Mouse (Mus musculus) CH12.LX (cell line): ENCODE results near the gene Cd180. TPM values are rescaled to one million over a fixed set of nuclear protein-coding genes. Genes with fewer than 3 reads are reported as not detected.

ENCODE experiments used
- DNase-seq: peaks from one replicate; pipeline ENCODE4 v3.0.0-alpha.2; 2013; ENCODE audit errors: extremely low read depth
- H3K27ac ChIP-seq: 2 replicates; pipeline ENCODE4 v1.5.1; 2012; ENCODE audit warnings: low read depth, mild to moderate bottlenecking, control low read depth, moderate library complexity; ENCODE audit not compliant: insufficient read depth
- H3K27me3 ChIP-seq: replicated peaks from 2 replicates; pipeline ENCODE3; 2012; ENCODE audit warnings: inconsistent platforms
- H3K36me3 ChIP-seq, 2 experiments: replicated peaks in 1 of 2; 2 replicates each; pipeline versions ENCODE3 to v1.6.1; 2012; ENCODE audit warnings: inconsistent platforms in 1 of 2, low read length in 1 of 2, mild to moderate bottlenecking in 1 of 2, mixed read lengths in 1 of 2, moderate library complexity in 1 of 2; ENCODE audit not compliant: control insufficient read depth in 1 of 2, insufficient read depth in 1 of 2
- H3K4me1 ChIP-seq, 2 experiments: 2 replicates each; pipeline ENCODE4 v1.6.1; 2012; ENCODE audit warnings: inconsistent platforms in 1 of 2, moderate library complexity in 1 of 2; ENCODE audit not compliant: insufficient read depth in 2 of 2, control insufficient read depth in 1 of 2
- H3K4me2 ChIP-seq: 2 replicates; pipeline ENCODE4 v1.6.1; 2012; ENCODE audit warnings: low read depth, mild to moderate bottlenecking, control low read depth; ENCODE audit not compliant: poor library complexity, insufficient read depth, severe bottlenecking
- H3K4me3 ChIP-seq, 3 experiments: fragments of 150-350 bp in 1 of 3; sonication (generic) in 1 of 3; replicated peaks in 1 of 3; 2 replicates each; pipeline versions ENCODE3 to v1.5.1; 2011 to 2012; ENCODE audit warnings: low read depth in 2 of 3, low read length in 2 of 3, mild to moderate bottlenecking in 2 of 3, moderate library complexity in 2 of 3, control low read depth in 1 of 3, improper control_type of control experiment in 1 of 3, inconsistent platforms in 1 of 3, mixed read lengths in 1 of 3; ENCODE audit not compliant: poor library complexity in 1 of 3
- H3K79me2 ChIP-seq: replicated peaks from 2 replicates; pipeline ENCODE4 v1.6.1; 2012; ENCODE audit warnings: mild to moderate bottlenecking, moderate library complexity; ENCODE audit not compliant: control insufficient read depth, poor library complexity, insufficient read depth, severe bottlenecking; ENCODE audit errors: extremely low read depth
- H3K9ac ChIP-seq: 2 replicates; pipeline ENCODE4 v1.6.1; 2012; ENCODE audit warnings: low read depth, mild to moderate bottlenecking, control low read depth, moderate library complexity; ENCODE audit not compliant: insufficient read depth
- H3K9me3 ChIP-seq: replicated peaks from 2 replicates; pipeline ENCODE3; 2012; ENCODE audit warnings: low read length, inconsistent platforms, mixed read lengths
- BHLHE40 ChIP-seq: IDR thresholded peaks from 2 replicates; pipeline ENCODE4 v1.6.1; 2011; ENCODE audit warnings: mild to moderate bottlenecking, low read depth, low read length, improper control_type of control experiment
- CHD2 ChIP-seq: IDR thresholded peaks from 2 replicates; pipeline ENCODE4 v1.6.1; 2011; ENCODE audit warnings: low read length, improper control_type of control experiment
- CTCF ChIP-seq, 2 experiments: IDR thresholded peaks in 1 of 2; conservative IDR thresholded peaks in 1 of 2; 2 replicates each; pipeline ENCODE4 v1.5.1; 2011 to 2012; ENCODE audit warnings: low read depth in 2 of 2, low read length in 2 of 2, improper control_type of control experiment in 1 of 2, inconsistent platforms in 1 of 2, mild to moderate bottlenecking in 1 of 2, moderate library complexity in 1 of 2
- ELF1 ChIP-seq: IDR thresholded peaks from 2 replicates; pipeline ENCODE4 v1.6.1; 2014; ENCODE audit warnings: low read depth, mild to moderate bottlenecking, inconsistent platforms, low read length, improper control_type of control experiment
- ETS1 ChIP-seq: conservative IDR thresholded peaks from 2 replicates; pipeline ENCODE4 v1.6.1; 2012; ENCODE audit warnings: low read depth, mild to moderate bottlenecking, inconsistent platforms, low read length, improper control_type of control experiment, moderate library complexity
- HCFC1 ChIP-seq: IDR thresholded peaks from 2 replicates; pipeline ENCODE4 v1.6.1; 2012; ENCODE audit warnings: low read depth, mild to moderate bottlenecking, inconsistent platforms, low read length, improper control_type of control experiment
- IRF4 ChIP-seq: IDR thresholded peaks from 2 replicates; pipeline ENCODE4 v1.6.1; 2014; ENCODE audit warnings: low read depth, mild to moderate bottlenecking, inconsistent platforms, low read length, improper control_type of control experiment
- KAT2A ChIP-seq: IDR thresholded peaks from 2 replicates; pipeline ENCODE4 v1.6.1; 2012; ENCODE audit warnings: low read length, improper control_type of control experiment, inconsistent platforms; ENCODE audit not compliant: insufficient replicate concordance
- MAFK ChIP-seq: IDR thresholded peaks from 2 replicates; pipeline ENCODE4 v1.6.1; 2011; ENCODE audit warnings: low read length, improper control_type of control experiment; ENCODE audit not compliant: insufficient replicate concordance
- MAX ChIP-seq: IDR thresholded peaks from 2 replicates; pipeline ENCODE4 v1.6.1; 2011; ENCODE audit warnings: low read length, improper control_type of control experiment
- MAZ ChIP-seq: IDR thresholded peaks from 2 replicates; pipeline ENCODE4 v1.6.1; 2012; ENCODE audit warnings: low read depth, mild to moderate bottlenecking, inconsistent platforms, low read length, improper control_type of control experiment, moderate library complexity
- MEF2A ChIP-seq: IDR thresholded peaks from 2 replicates; pipeline ENCODE4 v1.6.1; 2014; ENCODE audit warnings: low read depth, mild to moderate bottlenecking, inconsistent platforms, low read length, improper control_type of control experiment, borderline replicate concordance
- MXI1 ChIP-seq: IDR thresholded peaks from 2 replicates; pipeline ENCODE4 v1.6.1; 2011; ENCODE audit warnings: mild to moderate bottlenecking, low read depth, low read length, improper control_type of control experiment
- POLR2A ChIP-seq: IDR thresholded peaks from 2 replicates; pipeline ENCODE4 v1.6.1; 2011; ENCODE audit warnings: low read depth, mild to moderate bottlenecking, improper control_type of control experiment, low read length
- RAD21 ChIP-seq: IDR thresholded peaks from 2 replicates; pipeline ENCODE4 v1.6.1; 2011; ENCODE audit warnings: low read depth, mild to moderate bottlenecking, low read length, improper control_type of control experiment, moderate library complexity
- RCOR1 ChIP-seq: conservative IDR thresholded peaks from 2 replicates; pipeline ENCODE4 v1.6.1; 2012; ENCODE audit warnings: low read depth, mild to moderate bottlenecking, inconsistent platforms, low read length, improper control_type of control experiment
- SMC3 ChIP-seq: IDR thresholded peaks from 2 replicates; pipeline ENCODE4 v1.6.1; 2011; ENCODE audit warnings: low read depth, low read length, improper control_type of control experiment
- TBP ChIP-seq: conservative IDR thresholded peaks from 2 replicates; pipeline ENCODE4 v1.6.1; 2011; ENCODE audit warnings: low read depth, low read length, improper control_type of control experiment
- UBTF ChIP-seq: IDR thresholded peaks from 2 replicates; pipeline ENCODE4 v1.6.1; 2012; ENCODE audit warnings: low read depth, mild to moderate bottlenecking, inconsistent platforms, low read length, improper control_type of control experiment, moderate library complexity
- ZC3H11A ChIP-seq: IDR thresholded peaks from 2 replicates; pipeline ENCODE4 v1.6.1; 2012; ENCODE audit warnings: low read depth, mild to moderate bottlenecking, inconsistent platforms, low read length, improper control_type of control experiment
- ZKSCAN1 ChIP-seq: IDR thresholded peaks from 2 replicates; pipeline ENCODE4 v1.6.1; 2012; ENCODE audit warnings: low read depth, inconsistent platforms, low read length, improper control_type of control experiment, borderline replicate concordance
- dilution Hi-C: fragments of 300-500 bp; cut with MboI; formaldehyde crosslinking; loops from 2 replicates; pipeline ENCODE4 v1.14.3; 2020; ENCODE audit warnings: low sequenced_read_pairs; ENCODE audit not compliant: extremely low pct_unique_long_range_greater_than_20kb, extremely low pct_ligation_motif_present
- in situ Hi-C: fragments of 300-500 bp; cut with MboI; formaldehyde crosslinking; loops from 3 replicates; pipeline ENCODE4 v1.14.3; 2019; ENCODE audit warnings: low sequenced_read_pairs, low pct_ligation_motif_present, low pct_unique_long_range_greater_than_20kb, mixed read lengths
- polyA plus RNA-seq: library from polyadenylated mRNA; unstranded; fragments of >175 nt; gene quantifications from 2 replicates; pipeline ENCODE4 v1.2.1, GENCODE M21; 2012; ENCODE audit warnings: low read depth; ENCODE audit not compliant: insufficient read length
- total RNA-seq, 2 experiments: library from RNA; depleted of rRNA; stranded (reverse); fragments of 300-350 nt in 1 of 2; fragments of >200 nt in 1 of 2; gene quantifications; 2 replicates each; pipeline ENCODE4 v1.2.3; 2012 to 2014

Gene Cd180
- total and polyA plus RNA-seq, 3 experiments: 34.2 to 232 (median 40.4) TPM

DNA sequence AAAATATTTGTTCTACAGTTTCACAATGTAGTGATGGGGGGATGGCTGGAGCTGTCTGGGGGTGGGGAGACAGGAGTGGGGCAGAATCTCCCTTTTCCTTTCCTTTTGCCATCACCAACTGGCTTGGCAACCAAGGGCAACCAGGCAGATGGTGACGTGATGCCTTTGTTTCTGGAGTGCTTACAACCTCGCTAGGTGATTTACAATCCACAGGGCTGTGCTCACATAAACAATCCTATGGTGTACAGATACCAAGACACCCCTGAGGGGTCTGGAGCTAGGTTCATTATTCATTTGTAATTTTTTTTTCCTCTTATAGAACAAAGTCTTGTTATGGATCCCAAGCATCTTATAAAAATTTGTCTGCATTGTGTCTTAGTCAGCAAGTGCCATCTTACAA lies 39.7 kb downstream of the Cd180 start:
- H3K9me3 ChIP-seq: no peaks in the 10 kb centered on the region
- TF ChIP-seq BHLHE40: no peak
- no peak for TF ChIP-seq MAZ
- TF ChIP-seq RCOR1: no peak
- TF ChIP-seq MAFK: no peak
- TF ChIP-seq ETS1: no peak
- no peak for TF ChIP-seq UBTF
- no peak for TF ChIP-seq MEF2A
- TF ChIP-seq POLR2A: no peak
- TF ChIP-seq ZKSCAN1: no peak
- TF ChIP-seq HCFC1: no peak
- TF ChIP-seq ZC3H11A: no peak
- TF ChIP-seq CTCF (conservative IDR thresholded peaks at IDR 0.05 in 1 of 2, IDR thresholded peaks at IDR 0.05 in 1 of 2; ENCODE audit: low read depth in 2 of 2, low read length in 2 of 2): no peak
- no peak overlapping the region for H3K4me3 ChIP-seq
- no peak for DNase-seq
- in situ Hi-C loops: no loop called here
- H3K36me3 ChIP-seq: peaks cover 35 to 73% of the 10 kb centered on the region in 2 experiments
- no peak overlapping the region for H3K27ac ChIP-seq
- H3K4me1 ChIP-seq: peaks cover 4 to 30% of the 10 kb centered on the region in 2 experiments
- H3K79me2 ChIP-seq: peaks cover 3% of the 10 kb centered on the region
- no peak overlapping the region for H3K9ac ChIP-seq
- dilution Hi-C loops: no loop called here
- H3K27me3 ChIP-seq: no peaks in the 10 kb centered on the region
- no peak overlapping the region for H3K4me2 ChIP-seq

DNA sequence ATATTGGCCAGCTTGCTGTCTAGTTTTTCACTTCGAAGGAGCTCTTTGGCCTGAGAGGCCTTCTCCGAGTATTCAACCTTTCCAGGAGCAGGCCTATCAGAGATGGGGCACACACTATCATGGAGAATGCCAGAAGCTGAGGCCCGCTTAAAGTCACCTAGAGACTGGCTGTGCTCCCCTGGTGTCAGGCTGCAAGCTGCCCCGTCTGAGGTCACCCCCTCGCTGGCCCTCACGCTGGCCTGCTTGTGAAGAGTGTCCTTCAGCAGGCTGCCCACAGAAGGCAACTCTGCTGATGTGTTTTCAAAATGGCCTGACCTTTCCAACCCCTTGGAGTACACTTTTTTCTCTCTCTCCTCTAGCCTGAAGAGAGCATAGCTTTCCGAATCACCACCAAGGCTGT lies 44.5 kb downstream of the Cd180 start:
- Histone ChIP-seq H3K4me3 (no peak overlapping the region), H3K27ac (no peak overlapping the region), H3K36me3 (peaks cover 67 to 91% of the 10 kb centered on the region in 2 experiments), H3K79me2 (peaks cover 3% of the 10 kb centered on the region; the same call in 1 of the 2 replicates), H3K9me3 (no peaks in the 10 kb centered on the region), H3K9ac (no peak overlapping the region), H3K4me2 (no peak overlapping the region), H3K27me3 (no peaks in the 10 kb centered on the region), H3K4me1 (no peaks in the 10 kb centered on the region; a peak in 1 of 4 replicates)
- dilution Hi-C loops: no loop called here
- in situ Hi-C loops: no loop called here
- TF ChIP-seq ZC3H11A (no peak), RAD21 (no peak), HCFC1 (no peak), SMC3 (no peak), MXI1 (no peak), TBP (no peak), KAT2A (no peak), CHD2 (no peak), MAX (no peak), MAZ (no peak), IRF4 (no peak), ELF1 (no peak), ETS1 (no peak)
- DNase-seq: no peak
